Mouse (Mus musculus): Measurements from ENCODE around the gene Atp2b2. TPM values are rescaled to one million over a fixed set of nuclear protein-coding genes. Genes with fewer than 3 reads are reported as not detected.

The Atp2b2 gene
- polyA plus RNA-seq, 1 experiment from 2014 or later, result 14.8 TPM

GRCm38 (mm10) chr6:113969751-113970150 is 72.7 kb downstream of the Atp2b2 start:
- H3K4me2 ChIP-seq (replicated peaks), result no peak overlapping the region
- H3K27me3 ChIP-seq (replicated peaks), result no peaks in the 10 kb centered on the region
- H3K9ac ChIP-seq, result no peak overlapping the region
- no peak for ATAC-seq (ENCODE audit: low FRiP score, low read depth)
- peaks cover 9% of the 10 kb centered on the region; the same call in 1 of the 2 replicates for H3K4me1 ChIP-seq
- H3K9me3 ChIP-seq, result no peaks in the 10 kb centered on the region
- no peaks in the 10 kb centered on the region for H3K36me3 ChIP-seq
- H3K4me3 ChIP-seq, result no peak overlapping the region
- H3K27ac ChIP-seq, result no peak overlapping the region
- 24% methylated on average over 3 of the region's 3 CpGs for WGBS

- Histone ChIP-seq H3K36me3 (no peaks in the 10 kb centered on the region), H3K9me3 (no peaks in the 10 kb centered on the region), H3K4me2 (replicated peaks) (no peak overlapping the region), H3K27ac (no peak overlapping the region), H3K27me3 (replicated peaks) (no peaks in the 10 kb centered on the region), H3K4me3 (no peak overlapping the region), H3K4me1 (peaks cover 9% of the 10 kb centered on the region; the same call in 1 of the 2 replicates), H3K9ac (no peak overlapping the region)
- ATAC-seq (ENCODE audit: low FRiP score, low read depth), result no peak
- WGBS, result 10% methylated on average over 3 of the region's 3 CpGs
Measured at GRCm38 (mm10) chr6:113962811-113963210, 79.6 kb downstream of the Atp2b2 start.

- no peaks in the 10 kb centered on the region for H3K36me3 ChIP-seq
- ATAC-seq (ENCODE audit: low FRiP score, low read depth), result no peak
- WGBS, result 88% methylated on average over 2 of the region's 2 CpGs
- no peaks in the 10 kb centered on the region for H3K27me3 ChIP-seq (replicated peaks)
- H3K9ac ChIP-seq, result no peak overlapping the region
- H3K9me3 ChIP-seq, result no peaks in the 10 kb centered on the region
- H3K27ac ChIP-seq, result no peak overlapping the region
- peaks cover 9% of the 10 kb centered on the region; the same call in 1 of the 2 replicates for H3K4me1 ChIP-seq
- H3K4me3 ChIP-seq, result no peak overlapping the region
- no peak overlapping the region for H3K4me2 ChIP-seq (replicated peaks)
Measured at GRCm38 (mm10) chr6:113961658-113962057, 80.8 kb downstream of the Atp2b2 start.

GRCm38 (mm10) chr6:113959336-113959735 is 83.1 kb downstream of the Atp2b2 start:
- ATAC-seq (ENCODE audit: low FRiP score, low read depth), result no peak
- H3K9me3 ChIP-seq, result no peaks in the 10 kb centered on the region
- H3K27ac ChIP-seq, result no peak overlapping the region
- no peak overlapping the region for H3K4me3 ChIP-seq
- 85% methylated on average over 1 of the region's 1 CpGs for WGBS
- H3K9ac ChIP-seq, result no peak overlapping the region
- H3K27me3 ChIP-seq (replicated peaks), result no peaks in the 10 kb centered on the region
- H3K4me2 ChIP-seq (replicated peaks), result no peak overlapping the region
- no peaks in the 10 kb centered on the region for H3K36me3 ChIP-seq
- H3K4me1 ChIP-seq, result no peaks in the 10 kb centered on the region

DNA sequence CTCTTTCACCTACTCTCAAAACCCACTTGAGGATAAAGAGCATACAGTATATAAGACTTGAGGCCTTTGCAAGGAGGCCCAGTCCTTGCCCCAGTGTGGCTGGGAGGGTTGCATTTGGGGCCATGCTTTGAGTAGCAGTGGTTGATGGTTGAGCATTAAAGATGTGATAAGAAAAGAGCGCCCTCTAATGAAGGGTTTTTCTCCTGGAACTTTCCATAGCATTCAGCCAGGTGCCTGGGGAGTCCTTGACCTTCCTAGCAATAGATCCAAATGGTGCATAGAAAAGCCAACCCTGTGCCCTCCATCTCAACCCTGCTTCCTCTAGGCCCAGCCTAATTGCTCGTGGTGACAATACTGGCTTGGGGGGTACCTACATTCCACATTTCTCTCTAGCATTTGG is 83.7 kb downstream of the Atp2b2 start:
- H3K36me3 ChIP-seq, result no peaks in the 10 kb centered on the region
- no peak overlapping the region for H3K4me3 ChIP-seq
- H3K4me2 ChIP-seq (replicated peaks), result no peak overlapping the region
- H3K9me3 ChIP-seq, result no peaks in the 10 kb centered on the region
- 71% methylated on average over 2 of the region's 2 CpGs for whole genome bisulfite sequencing
- H3K4me1 ChIP-seq, result no peaks in the 10 kb centered on the region
- no peak for ATAC-seq (ENCODE audit: low FRiP score, low read depth)
- no peak overlapping the region for H3K27ac ChIP-seq
- no peak overlapping the region for H3K9ac ChIP-seq
- H3K27me3 ChIP-seq (replicated peaks), result no peaks in the 10 kb centered on the region

DNA sequence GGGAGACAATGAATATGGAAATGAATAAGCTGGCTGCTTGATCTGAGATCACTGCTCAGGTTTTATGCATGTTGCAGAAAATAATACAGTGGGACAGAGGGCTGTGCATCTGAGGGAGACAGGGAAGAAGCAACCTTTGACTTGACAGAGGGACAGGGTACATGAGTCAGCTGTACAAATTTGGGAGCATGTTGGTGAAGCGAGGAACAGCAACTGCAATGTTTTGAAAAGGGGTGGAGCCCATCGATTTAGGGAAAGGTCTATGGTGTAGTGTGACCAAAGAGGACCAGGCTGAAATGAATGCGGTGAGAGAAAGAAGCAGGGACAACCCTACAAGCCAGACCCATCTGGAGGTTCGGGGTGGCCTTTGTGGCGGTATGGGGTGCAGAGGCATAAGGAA is 84.4 kb downstream of the Atp2b2 start:
- H3K9ac ChIP-seq, result no peak overlapping the region
- no peaks in the 10 kb centered on the region for H3K36me3 ChIP-seq
- no peaks in the 10 kb centered on the region for H3K4me1 ChIP-seq
- H3K9me3 ChIP-seq, result no peaks in the 10 kb centered on the region
- no peak overlapping the region for H3K27ac ChIP-seq
- no peaks in the 10 kb centered on the region for H3K27me3 ChIP-seq (replicated peaks)
- no peak overlapping the region for H3K4me3 ChIP-seq
- H3K4me2 ChIP-seq (replicated peaks), result no peak overlapping the region
- 88% methylated on average over 5 of the region's 5 CpGs for WGBS
- ATAC-seq (ENCODE audit: low FRiP score, low read depth), result no peak

GRCm38 (mm10) chr6:113957232-113957940 is 85.0 kb downstream of the Atp2b2 start:
- no peaks in the 10 kb centered on the region for H3K4me1 ChIP-seq
- no peak overlapping the region for H3K27ac ChIP-seq
- WGBS, result 83% methylated on average over 19 of the region's 19 CpGs
- H3K4me2 ChIP-seq (replicated peaks), result no peak overlapping the region
- ATAC-seq (ENCODE audit: low FRiP score, low read depth), result no peak
- no peak overlapping the region for H3K9ac ChIP-seq
- H3K27me3 ChIP-seq (replicated peaks), result no peaks in the 10 kb centered on the region
- H3K4me3 ChIP-seq, result no peak overlapping the region
- H3K36me3 ChIP-seq, result no peaks in the 10 kb centered on the region
- no peaks in the 10 kb centered on the region for H3K9me3 ChIP-seq

GRCm38 (mm10) chr6:113947515-113947914 is 94.9 kb downstream of the Atp2b2 start:
- no peaks in the 10 kb centered on the region for H3K36me3 ChIP-seq
- no peak overlapping the region for H3K4me3 ChIP-seq
- H3K4me2 ChIP-seq (replicated peaks), result no peak overlapping the region
- H3K9me3 ChIP-seq, result no peaks in the 10 kb centered on the region
- no peaks in the 10 kb centered on the region for H3K4me1 ChIP-seq
- WGBS, result 93% methylated on average over 8 of the region's 8 CpGs
- ATAC-seq (ENCODE audit: low FRiP score, low read depth), result no peak
- no peak overlapping the region for H3K9ac ChIP-seq
- H3K27ac ChIP-seq, result no peak overlapping the region
- no peaks in the 10 kb centered on the region for H3K27me3 ChIP-seq (replicated peaks)

DNA sequence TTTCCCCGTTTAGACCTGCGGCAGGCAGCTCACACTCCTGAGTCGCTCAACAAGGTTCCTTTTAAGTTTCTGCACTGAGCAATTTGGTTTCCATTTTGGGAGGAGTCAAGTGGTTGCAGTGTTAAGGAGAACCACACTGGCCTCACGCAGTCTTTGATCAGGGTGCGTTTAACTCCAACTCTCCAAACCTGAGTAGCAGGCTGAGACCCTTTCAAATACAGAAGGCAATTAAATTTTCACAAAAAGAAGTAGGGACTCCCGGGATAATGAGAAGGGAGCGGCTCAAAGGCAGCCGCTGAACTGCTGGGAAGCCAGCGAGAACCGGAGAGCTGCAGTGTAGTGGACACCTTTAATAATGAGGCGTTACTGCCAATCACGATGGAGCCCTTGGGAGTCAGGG is 100.1 kb downstream of the Atp2b2 start:
- Histone ChIP-seq H3K9me3 (no peaks in the 10 kb centered on the region), H3K36me3 (no peaks in the 10 kb centered on the region), H3K4me1 (peaks cover 4% of the 10 kb centered on the region; the same call in 1 of the 2 replicates), H3K4me3 (no peak overlapping the region), H3K4me2 (replicated peaks) (no peak overlapping the region), H3K27me3 (replicated peaks) (no peaks in the 10 kb centered on the region; the same call in 1 of the 2 replicates), H3K27ac (no peak overlapping the region), H3K9ac (no peak overlapping the region)
- ATAC-seq (ENCODE audit: low FRiP score, low read depth), result no peak
- 35% methylated on average over 12 of the region's 12 CpGs for WGBS

- peaks cover 12% of the 10 kb centered on the region for H3K4me1 ChIP-seq
- no peaks in the 10 kb centered on the region for H3K36me3 ChIP-seq
- no peaks in the 10 kb centered on the region for H3K9me3 ChIP-seq
- no peak overlapping the region for H3K27ac ChIP-seq
- WGBS, result 81% methylated on average over 5 of the region's 5 CpGs
- no peak overlapping the region for H3K4me2 ChIP-seq (replicated peaks)
- ATAC-seq (ENCODE audit: low FRiP score, low read depth), result no peak
- H3K9ac ChIP-seq, result no peak overlapping the region
- H3K4me3 ChIP-seq, result no peak overlapping the region
- no peaks in the 10 kb centered on the region; the same call in 1 of the 2 replicates for H3K27me3 ChIP-seq (replicated peaks)
Measured at GRCm38 (mm10) chr6:113941324-113941723, 101.1 kb downstream of the Atp2b2 start.

DNA sequence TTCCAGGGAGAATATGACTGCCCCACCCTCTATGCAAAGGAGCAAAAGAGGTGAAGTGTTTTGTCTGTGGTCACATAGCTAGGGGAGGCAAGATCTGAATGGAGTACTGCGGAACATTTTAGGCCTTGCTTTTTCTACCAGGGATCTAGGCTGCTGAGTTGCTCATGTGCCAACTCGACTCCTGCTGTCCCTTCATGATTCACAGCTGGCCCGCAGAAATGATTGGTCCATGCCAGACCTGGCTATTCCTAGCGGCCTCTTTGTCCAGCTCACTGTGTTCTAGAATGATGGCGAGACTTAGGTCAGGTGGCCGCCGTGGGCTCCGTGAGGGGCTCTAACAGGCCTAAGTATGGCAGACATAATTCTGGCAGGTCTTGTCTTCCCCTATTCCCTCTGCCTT is 103.0 kb downstream of the Atp2b2 start:
- 91% methylated on average over 8 of the region's 8 CpGs for WGBS
- H3K27ac ChIP-seq, result no peak overlapping the region

DNA sequence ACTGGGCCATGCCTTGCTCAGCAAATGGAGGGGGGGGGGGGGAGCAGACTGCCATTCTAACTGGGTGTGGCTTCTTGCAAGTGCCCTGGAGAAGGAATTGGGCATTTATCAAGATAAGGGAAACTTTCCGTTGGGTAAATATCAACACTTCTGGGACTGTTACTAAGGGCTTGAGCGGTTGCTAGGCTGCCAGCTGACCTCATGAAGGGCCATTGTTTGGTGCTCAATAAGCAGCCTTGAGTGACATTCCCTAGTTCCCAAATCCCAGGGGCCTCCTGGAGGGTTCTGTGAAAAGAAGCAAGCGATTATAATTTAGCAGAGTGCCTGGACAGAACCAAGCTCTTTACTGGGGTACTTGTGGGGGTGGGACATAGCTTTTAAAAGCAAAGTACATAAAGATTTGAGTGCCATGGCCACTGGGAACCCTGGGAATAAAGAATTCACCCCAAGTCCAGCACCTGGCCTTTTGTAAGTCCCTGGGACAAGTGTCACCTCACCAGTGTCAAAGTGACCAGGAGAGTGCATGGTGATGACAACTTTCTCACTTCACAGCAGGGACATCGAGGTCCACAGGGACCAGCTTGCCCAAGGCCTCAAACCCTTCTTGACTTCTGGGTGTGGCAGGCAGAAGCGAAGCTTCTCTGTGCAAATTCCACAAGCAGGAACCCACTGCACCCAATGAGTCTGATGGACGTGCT is 105.5 kb downstream of the Atp2b2 start:
- Histone ChIP-seq H3K9ac (no peak overlapping the region), H3K27me3 (replicated peaks) (no peaks in the 10 kb centered on the region; the same call in 1 of the 2 replicates), H3K4me3 (no peak overlapping the region), H3K4me2 (replicated peaks) (no peak overlapping the region), H3K36me3 (no peaks in the 10 kb centered on the region), H3K9me3 (no peaks in the 10 kb centered on the region), H3K27ac (no peak overlapping the region), H3K4me1 (peaks cover 12% of the 10 kb centered on the region)
- 31% methylated on average over 6 of the region's 6 CpGs for WGBS
- ATAC-seq (ENCODE audit: low FRiP score, low read depth), result peak; percentile 49; the same call in 1 of the 2 replicates

More for the DNA sequence above, 103.0 kb downstream of the Atp2b2 start:
- Histone ChIP-seq H3K4me1 (peaks cover 12% of the 10 kb centered on the region), H3K9me3 (no peaks in the 10 kb centered on the region), H3K36me3 (no peaks in the 10 kb centered on the region), H3K9ac (no peak overlapping the region), H3K4me3 (no peak overlapping the region), H3K4me2 (replicated peaks) (no peak overlapping the region), H3K27me3 (replicated peaks) (no peaks in the 10 kb centered on the region; the same call in 1 of the 2 replicates)
- no peak for ATAC-seq (ENCODE audit: low FRiP score, low read depth)
